Mouse (Mus musculus): Measurements from ENCODE around the gene Alg14.

GRCm38 (mm10) chr3:121348792-121349191 lies 57.2 kb downstream of the Alg14 start:
- TF ChIP-seq CTCF (IDR thresholded peaks at IDR 0.05; ENCODE audit: extremely low read depth, insufficient read length, insufficient replicate concordance, low read depth, low read length): no peak
- no peak for TF ChIP-seq POLR2A (IDR thresholded peaks at IDR 0.05; ENCODE audit: low read depth, low read length)

Data from small intestine, adult 2 months (tissue).